Mouse (Mus musculus) heart, embryonic 11.5 days (tissue): ENCODE measurements at regions not wholly inside any gene's neighbourhood (a gene's known extent, or its start where the extent isn't known, plus 50 kb on each side); places are given as distances from the start of the nearest gene placed in this dataset.

ENCODE experiments used
- ATAC-seq: fragments of 200-750 bp; cut with Nextera tagmentation; replicated peaks from 2 replicates; pipeline ENCODE4 v1.8.0; 2017; ENCODE audit warnings: moderate library complexity; ENCODE audit not compliant: insufficient number of reproducible peaks, low FRiP score, low TSS enrichment
- H3K27ac ChIP-seq: fragments of 300-500 bp; sonication (generic); 2 replicates; pipeline ENCODE4 v1.5.1; 2014; ENCODE audit warnings: mild to moderate bottlenecking, low read depth, low read length
- H3K27me3 ChIP-seq: fragments of 300-500 bp; sonication (generic); 2 replicates; pipeline ENCODE4 v1.6.1; 2014; ENCODE audit warnings: mild to moderate bottlenecking, low read length, mixed read lengths; ENCODE audit not compliant: control insufficient read depth, insufficient read depth
- H3K36me3 ChIP-seq: fragments of 300-500 bp; sonication (generic); 2 replicates; pipeline ENCODE4 v1.6.1; 2014; ENCODE audit warnings: mild to moderate bottlenecking, low read length, moderate library complexity, mixed read lengths; ENCODE audit not compliant: control insufficient read depth, insufficient read depth
- H3K4me1 ChIP-seq: fragments of 300-500 bp; sonication (generic); 2 replicates; pipeline ENCODE4 v1.6.1; 2014; ENCODE audit warnings: low read length; ENCODE audit not compliant: control insufficient read depth, insufficient read depth
- H3K4me2 ChIP-seq: fragments of 300-500 bp; sonication (generic); 2 replicates; pipeline ENCODE4 v1.6.1; 2014; ENCODE audit warnings: mild to moderate bottlenecking, moderate library complexity
- H3K4me3 ChIP-seq: fragments of 300-500 bp; sonication (generic); 2 replicates; pipeline ENCODE4 v1.5.1; 2014; ENCODE audit warnings: low read depth, low read length
- H3K9ac ChIP-seq: fragments of 300-500 bp; sonication (generic); 2 replicates; pipeline ENCODE4 v1.6.1; 2014; ENCODE audit warnings: mild to moderate bottlenecking, low read depth, low read length, moderate library complexity
- H3K9me3 ChIP-seq: fragments of 300-500 bp; sonication (generic); replicated peaks from 2 replicates; pipeline ENCODE4 v1.6.1; 2016; ENCODE audit warnings: low read length; ENCODE audit not compliant: control insufficient read depth
- WGBS: fragments of 180-500 bp; shearing (Covaris S2); extraction: QIAGEN DNeasy Blood & Tissue Kit; methylation state at CpG from one replicate; pipeline ENCODE4 v1.1.7; 2014; ENCODE audit not compliant: insufficient replicate concordance; 5-methylcytosine and 5-hydroxymethylcytosine counted together

DNA sequence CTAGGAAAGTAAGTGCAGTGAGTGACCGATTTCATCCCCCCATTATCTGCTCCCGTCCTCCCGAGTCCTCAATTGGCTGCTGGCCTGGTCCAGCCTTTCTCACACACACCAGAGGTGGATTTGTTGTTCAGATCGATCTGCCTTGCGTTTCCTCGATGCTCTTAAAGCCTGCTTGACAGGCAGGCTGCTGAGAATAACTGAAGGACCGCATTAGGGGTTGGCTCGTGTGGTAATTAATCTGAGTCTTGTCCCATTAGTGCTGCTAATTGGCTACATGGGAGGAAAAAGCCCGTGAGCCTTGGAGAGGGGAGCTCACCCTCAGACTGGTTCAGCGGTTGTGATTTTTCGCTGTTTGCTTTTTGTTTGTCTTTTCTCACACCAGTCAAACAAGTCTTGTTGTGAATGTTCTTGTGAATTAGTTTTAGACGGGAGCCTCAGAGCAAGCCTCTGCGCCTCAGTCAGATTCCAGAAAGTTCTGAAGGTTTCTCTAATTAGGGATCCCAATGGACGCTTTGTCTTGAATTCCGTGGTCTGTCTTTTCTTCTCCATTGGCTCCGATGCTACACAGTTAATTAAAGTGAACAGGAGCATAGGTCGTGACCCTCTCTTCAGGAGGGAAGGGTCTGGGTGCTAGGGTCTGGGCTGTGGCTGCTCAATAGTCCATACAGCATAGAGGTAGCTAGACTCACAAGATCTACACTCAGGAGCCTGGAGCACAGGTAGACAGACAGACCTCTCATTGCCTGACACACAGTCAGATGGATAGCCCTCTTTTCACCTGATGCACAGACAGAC is 226.1 kb upstream of the BB014433 start:
- Histone ChIP-seq H3K4me3 (no peak overlapping the region), H3K4me2 (no peak overlapping the region), H3K36me3 (no peaks in the 10 kb centered on the region), H3K27me3 (no peaks in the 10 kb centered on the region), H3K4me1 (no peaks in the 10 kb centered on the region), H3K27ac (no peak overlapping the region), H3K9ac (no peak overlapping the region), H3K9me3 (no peaks in the 10 kb centered on the region)
- no peak for ATAC-seq
- WGBS, result 49% methylated on average over 17 of the region's 17 CpGs

DNA sequence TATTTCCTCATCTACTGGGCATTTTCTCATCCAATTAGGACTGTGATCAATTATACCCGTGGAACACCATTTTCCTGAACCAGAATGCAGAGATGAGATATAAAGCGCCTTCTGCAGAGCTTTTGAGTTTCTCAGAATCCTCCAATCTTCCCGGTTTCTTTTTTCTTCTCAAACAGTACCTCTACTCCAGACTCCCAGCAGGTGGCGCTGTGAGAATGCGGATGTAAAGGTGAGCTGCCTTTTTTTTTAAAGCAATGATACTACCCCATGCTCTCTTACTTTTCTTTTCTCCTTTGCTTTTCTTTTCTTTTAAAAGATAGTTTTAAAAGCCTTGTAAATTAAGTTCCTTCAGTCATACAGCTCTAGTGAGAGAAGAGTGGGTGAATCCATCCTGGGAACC is 224.4 kb upstream of the BB014433 start:
- H3K27ac ChIP-seq, result no peak overlapping the region
- H3K4me2 ChIP-seq, result no peak overlapping the region
- WGBS, result 10% methylated on average over 5 of the region's 5 CpGs
- ATAC-seq, result no peak
- no peaks in the 10 kb centered on the region for H3K9me3 ChIP-seq
- no peaks in the 10 kb centered on the region for H3K36me3 ChIP-seq
- no peak overlapping the region for H3K9ac ChIP-seq
- no peaks in the 10 kb centered on the region for H3K4me1 ChIP-seq
- no peaks in the 10 kb centered on the region for H3K27me3 ChIP-seq
- H3K4me3 ChIP-seq, result no peak overlapping the region

DNA sequence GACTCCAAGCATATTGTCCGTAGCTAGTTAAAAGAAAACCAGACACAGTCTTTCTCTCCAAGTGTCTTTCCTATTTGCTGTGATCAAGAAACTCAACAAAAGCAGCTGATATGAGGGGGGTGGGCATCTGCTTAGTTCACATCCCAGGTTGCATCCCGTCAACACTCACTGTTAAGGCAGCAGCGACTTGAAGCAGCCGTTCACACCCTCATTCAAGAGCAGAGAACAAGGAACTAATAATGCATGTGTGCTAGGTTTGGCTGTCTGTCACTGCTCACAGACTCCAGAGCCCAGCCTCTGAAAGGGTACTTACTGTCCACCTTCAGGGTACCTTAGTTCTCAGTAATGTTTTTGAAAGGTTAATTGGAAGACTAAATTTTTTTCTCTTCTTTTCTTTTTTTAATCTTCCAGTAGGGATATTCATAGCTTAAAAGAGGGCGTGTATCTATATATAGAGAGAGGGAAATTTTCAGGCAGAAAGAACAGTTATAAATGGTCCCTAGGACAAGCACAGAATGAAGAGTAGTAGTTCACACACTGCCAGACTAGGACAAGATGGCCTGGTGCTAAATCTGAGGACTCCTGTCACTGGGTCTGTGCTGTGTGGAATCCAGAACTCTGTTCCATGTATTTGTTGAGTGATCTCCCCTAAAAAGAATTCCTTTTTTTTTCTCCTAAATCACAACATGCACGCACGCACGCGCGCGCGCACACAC is 199.1 kb upstream of the BB014433 start:
- no peaks in the 10 kb centered on the region for H3K9me3 ChIP-seq
- no peak overlapping the region for H3K4me2 ChIP-seq
- no peaks in the 10 kb centered on the region for H3K4me1 ChIP-seq
- 84% methylated on average over 12 of the region's 12 CpGs for WGBS
- no peak overlapping the region for H3K9ac ChIP-seq
- H3K4me3 ChIP-seq, result no peak overlapping the region
- H3K27me3 ChIP-seq, result no peaks in the 10 kb centered on the region
- no peaks in the 10 kb centered on the region for H3K36me3 ChIP-seq
- ATAC-seq, result no peak
- H3K27ac ChIP-seq, result no peak overlapping the region

DNA sequence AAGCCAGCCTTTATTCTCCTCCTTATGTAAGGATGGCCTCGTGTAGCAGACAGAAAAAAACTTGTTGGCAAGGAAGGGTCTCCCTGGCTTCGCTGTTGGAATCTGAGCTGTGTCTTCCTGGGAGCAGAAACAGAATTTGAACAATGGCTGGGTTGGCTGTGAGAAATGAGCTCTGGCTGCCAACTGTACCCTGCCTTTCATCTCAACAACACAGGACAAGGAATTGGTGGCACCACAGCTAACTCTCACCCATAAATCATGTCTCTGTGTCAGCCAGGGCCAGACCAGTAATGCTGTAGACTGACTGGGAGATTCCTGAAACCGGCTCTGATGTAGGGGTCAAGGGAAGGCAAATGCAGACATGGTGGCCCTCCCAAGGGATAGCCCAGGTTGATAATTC is 189.5 kb upstream of the BB014433 start:
- Histone ChIP-seq H3K4me1 (no peaks in the 10 kb centered on the region), H3K27ac (no peak overlapping the region), H3K9me3 (no peaks in the 10 kb centered on the region), H3K27me3 (no peaks in the 10 kb centered on the region), H3K4me2 (no peak overlapping the region), H3K4me3 (no peak overlapping the region), H3K36me3 (no peaks in the 10 kb centered on the region), H3K9ac (no peak overlapping the region)
- WGBS, result 64% methylated on average over 3 of the region's 3 CpGs
- ATAC-seq, result no peak

DNA sequence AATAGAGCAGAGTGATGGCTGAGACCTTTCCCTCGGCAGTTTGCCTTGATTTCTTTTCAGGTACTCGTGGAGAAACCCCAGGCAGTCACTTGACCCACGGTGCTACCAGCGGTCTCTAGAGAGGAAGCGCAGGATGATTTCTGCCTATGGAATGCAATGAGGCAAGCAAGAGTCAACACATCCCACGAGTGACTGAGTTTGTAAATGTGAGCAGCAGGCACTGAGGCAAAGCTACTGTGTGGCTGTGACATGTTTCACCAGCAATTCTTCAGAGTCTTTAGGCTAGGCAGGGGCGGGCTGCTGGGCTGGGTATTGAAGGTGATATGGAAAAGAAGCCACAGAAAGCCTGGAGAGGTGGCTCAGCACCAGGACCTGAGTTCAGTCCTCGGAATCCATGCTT is 187.4 kb upstream of the BB014433 start:
- H3K36me3 ChIP-seq, result no peaks in the 10 kb centered on the region
- H3K27me3 ChIP-seq, result no peaks in the 10 kb centered on the region
- no peak for ATAC-seq
- H3K9ac ChIP-seq, result no peak overlapping the region
- no peaks in the 10 kb centered on the region for H3K4me1 ChIP-seq
- H3K27ac ChIP-seq, result no peak overlapping the region
- H3K4me3 ChIP-seq, result no peak overlapping the region
- H3K9me3 ChIP-seq, result no peaks in the 10 kb centered on the region
- WGBS, result 60% methylated on average over 8 of the region's 8 CpGs
- no peak overlapping the region for H3K4me2 ChIP-seq

DNA sequence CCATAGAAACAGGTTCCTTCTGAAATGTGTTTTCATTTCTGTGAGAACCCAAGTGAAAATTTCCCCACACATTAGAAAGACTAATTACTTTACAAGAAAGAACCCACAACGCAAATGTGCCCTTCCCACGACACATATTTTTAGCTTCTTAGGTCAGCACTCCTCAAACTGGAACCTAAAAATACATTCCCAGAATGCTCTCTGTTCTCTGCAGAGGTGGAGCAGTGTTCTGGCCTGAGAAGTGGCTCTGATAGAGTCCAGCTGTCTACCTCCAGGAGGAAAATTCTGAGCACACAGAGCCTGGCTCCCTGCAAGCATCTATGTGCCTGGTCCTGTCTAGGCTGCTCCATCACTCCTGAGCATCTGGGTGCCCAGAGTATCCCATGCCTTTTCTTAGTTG is 184.3 kb upstream of the BB014433 start:
- Histone ChIP-seq H3K4me2 (no peak overlapping the region), H3K4me3 (no peak overlapping the region), H3K9ac (no peak overlapping the region), H3K27ac (no peak overlapping the region), H3K27me3 (no peaks in the 10 kb centered on the region), H3K4me1 (no peaks in the 10 kb centered on the region), H3K36me3 (no peaks in the 10 kb centered on the region), H3K9me3 (no peaks in the 10 kb centered on the region)
- no peak for ATAC-seq
- 34% methylated on average over 2 of the region's 2 CpGs for WGBS

DNA sequence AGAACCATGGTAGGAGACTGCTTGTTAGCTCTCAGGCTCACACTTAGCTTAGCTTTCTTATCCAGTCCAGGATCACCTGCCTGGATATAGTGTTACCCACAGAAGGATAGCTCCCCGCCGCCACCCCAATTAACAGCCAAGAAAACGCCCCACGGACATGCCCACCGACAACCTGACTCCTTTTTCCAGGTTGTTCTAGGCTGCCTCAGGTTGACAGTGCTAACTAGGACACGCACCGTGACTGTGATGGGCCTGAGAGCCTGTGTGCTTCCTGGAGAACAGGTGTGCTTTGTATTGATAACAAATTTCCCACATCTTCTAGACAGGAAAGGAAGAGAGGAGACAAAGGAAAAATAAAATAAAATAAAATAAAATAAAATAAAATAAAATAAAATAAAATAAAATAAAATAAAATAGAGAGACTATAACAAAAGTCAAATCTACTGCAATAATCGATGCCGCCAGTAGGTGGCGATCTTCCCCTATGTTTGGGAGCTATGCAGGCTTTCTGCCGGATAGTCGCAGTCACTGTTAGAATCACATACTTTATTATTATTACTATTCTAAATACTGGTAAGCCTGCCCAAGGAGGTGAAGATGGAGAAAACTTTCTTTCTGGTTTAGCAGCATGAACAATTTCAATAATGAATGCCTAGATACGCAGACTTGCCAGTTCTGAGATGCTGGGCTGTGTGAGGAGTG is 175.5 kb upstream of the BB014433 start:
- Histone ChIP-seq H3K4me2 (no peak overlapping the region), H3K4me1 (no peaks in the 10 kb centered on the region), H3K9ac (no peak overlapping the region), H3K4me3 (no peak overlapping the region), H3K9me3 (no peaks in the 10 kb centered on the region; the same call in 1 of the 2 replicates), H3K27ac (no peak overlapping the region), H3K36me3 (no peaks in the 10 kb centered on the region), H3K27me3 (no peaks in the 10 kb centered on the region)
- WGBS, result 40% methylated on average over 13 of the region's 13 CpGs
- ATAC-seq, result no peak

DNA sequence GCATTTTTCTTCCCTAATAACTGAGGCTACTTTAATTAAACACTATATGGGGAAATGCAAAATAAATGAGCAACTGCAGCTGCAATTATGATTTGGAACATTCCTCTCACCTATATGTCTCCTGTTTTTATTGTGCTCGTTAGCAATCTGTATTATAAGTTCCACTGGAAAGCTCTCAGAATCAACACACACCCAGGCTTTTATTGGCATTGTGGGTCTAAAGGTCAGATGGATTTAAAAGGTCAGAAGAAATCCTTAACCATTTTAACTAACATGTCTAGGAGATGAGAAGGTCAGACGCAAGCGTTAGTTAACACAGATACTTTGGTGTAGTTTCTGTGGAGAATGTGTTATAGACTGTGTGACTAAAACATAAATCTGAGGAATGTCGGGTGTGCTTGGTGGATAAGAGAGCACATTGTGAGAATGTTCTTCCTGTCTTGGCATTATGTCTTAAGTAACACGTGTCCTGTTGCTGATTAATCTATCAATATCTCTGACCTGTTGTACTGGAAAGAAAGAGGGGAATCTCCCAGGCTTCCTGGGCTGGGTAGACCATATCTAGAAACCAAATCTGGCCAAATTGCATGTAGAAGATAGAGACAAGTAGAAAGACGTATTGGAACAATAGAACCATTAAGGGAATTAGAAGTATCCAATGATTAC is 164.1 kb upstream of the BB014433 start:
- WGBS, result 66% methylated on average over 6 of the region's 6 CpGs

More for the DNA sequence above, 164.1 kb upstream of the BB014433 start:
- no peak for ATAC-seq
- Histone ChIP-seq H3K27ac (no peak overlapping the region), H3K4me1 (no peaks in the 10 kb centered on the region), H3K4me3 (no peak overlapping the region), H3K36me3 (no peaks in the 10 kb centered on the region), H3K4me2 (no peak overlapping the region), H3K27me3 (no peaks in the 10 kb centered on the region), H3K9ac (no peak overlapping the region), H3K9me3 (no peaks in the 10 kb centered on the region)
